Mouse (Mus musculus) lung, adult 2 months (tissue): ENCODE data around the gene Slc39a9.

Source experiments
- CTCF ChIP-seq: fragments of 200-500 bp; IDR thresholded peaks from 2 replicates; pipeline ENCODE4 v1.5.1; 2011; ENCODE audit warnings: mild to moderate bottlenecking, low read length, control low read depth; ENCODE audit not compliant: insufficient read depth
- POLR2A ChIP-seq: fragments of 200-500 bp; IDR thresholded peaks from 2 replicates; pipeline ENCODE4 v1.6.1; 2011; ENCODE audit warnings: low read depth, mild to moderate bottlenecking, control low read depth, low read length, borderline replicate concordance; ENCODE audit errors: extremely low read depth

- TF ChIP-seq POLR2A (no peak), CTCF (no peak)
Measured at GRCm38 (mm10) chr12:80668391-80668790, 24.7 kb downstream of the Slc39a9 start.
